Mouse (Mus musculus): ENCODE measurements around the gene Ap2a2. TPM values are rescaled to one million over a fixed set of nuclear protein-coding genes. Genes with fewer than 3 reads are reported as not detected.
"Not testable (repeated sequence)": the region's sequence is repeated elsewhere in the genome, so short reads cannot be mapped to it uniquely, and the experiment has no call there.

Ap2a2 gene
- polyA plus RNA-seq, 1 experiment from 2014 or later = 89.9 TPM

GRCm38 (mm10) chr7:141570625-141571295 lies 8.8 kb downstream of the Ap2a2 start:
- no peak overlapping the region for H3K27ac ChIP-seq
- WGBS (ENCODE audit: missing documents) = 95% methylated on average over 4 of the region's 4 CpGs
- H3K79me2 ChIP-seq (ENCODE audit: inconsistent target) = peaks cover 100% of the 10 kb centered on the region
- no peak overlapping the region for H3K4me3 ChIP-seq (ENCODE audit: inconsistent target)
- peaks cover 3% of the 10 kb centered on the region; the same call in 1 of the 2 replicates for H3K36me3 ChIP-seq (ENCODE audit: inconsistent target)

- no peak overlapping the region for H3K27ac ChIP-seq
- H3K4me3 ChIP-seq (ENCODE audit: inconsistent target) = no peak overlapping the region
- no peaks in the 10 kb centered on the region for H3K36me3 ChIP-seq (ENCODE audit: inconsistent target)
- 9% methylated on average over 3 of the region's 3 CpGs for WGBS (ENCODE audit: missing documents)
- H3K79me2 ChIP-seq (ENCODE audit: inconsistent target) = peaks cover 100% of the 10 kb centered on the region
These were observed 12.1 kb downstream of the Ap2a2 start for GRCm38 (mm10) chr7:141574041-141574440.

GRCm38 (mm10) chr7:141575481-141575880 lies 13.5 kb downstream of the Ap2a2 start:
- no peak overlapping the region for H3K27ac ChIP-seq
- WGBS (ENCODE audit: missing documents) = no CpG with 5 or more reads among the region's 3 CpGs
- H3K36me3 ChIP-seq (ENCODE audit: inconsistent target) = no peaks in the 10 kb centered on the region
- peaks cover 100% of the 10 kb centered on the region for H3K79me2 ChIP-seq (ENCODE audit: inconsistent target)
- H3K4me3 ChIP-seq (ENCODE audit: inconsistent target) = no peak overlapping the region

GRCm38 (mm10) chr7:141577801-141578200 lies 15.8 kb downstream of the Ap2a2 start:
- peaks cover 100% of the 10 kb centered on the region for H3K79me2 ChIP-seq (ENCODE audit: inconsistent target)
- H3K27ac ChIP-seq = peak overlapping the region; percentile 37
- no peaks in the 10 kb centered on the region for H3K36me3 ChIP-seq (ENCODE audit: inconsistent target)
- H3K4me3 ChIP-seq (ENCODE audit: inconsistent target) = no peak overlapping the region
- WGBS (ENCODE audit: missing documents) = 61% methylated on average over 3 of the region's 3 CpGs

GRCm38 (mm10) chr7:141578511-141578910 lies 16.5 kb downstream of the Ap2a2 start:
- 100% methylated on average over 1 of the region's 1 CpGs for WGBS (ENCODE audit: missing documents)
- Histone ChIP-seq H3K79me2 (ENCODE audit: inconsistent target) (peaks cover 100% of the 10 kb centered on the region), H3K4me3 (ENCODE audit: inconsistent target) (no peak overlapping the region), H3K36me3 (ENCODE audit: inconsistent target) (no peaks in the 10 kb centered on the region), H3K27ac (peak overlapping the region; percentile 37)

GRCm38 (mm10) chr7:141578943-141579342 lies 17.0 kb downstream of the Ap2a2 start:
- Histone ChIP-seq H3K79me2 (ENCODE audit: inconsistent target) (peaks cover 100% of the 10 kb centered on the region), H3K4me3 (ENCODE audit: inconsistent target) (no peak overlapping the region), H3K36me3 (ENCODE audit: inconsistent target) (no peaks in the 10 kb centered on the region), H3K27ac (peak overlapping the region; percentile 37)
- WGBS (ENCODE audit: missing documents) = 49% methylated on average over 2 of the region's 2 CpGs

- Histone ChIP-seq H3K36me3 (ENCODE audit: inconsistent target) (no peaks in the 10 kb centered on the region; the same call in 1 of the 2 replicates), H3K79me2 (ENCODE audit: inconsistent target) (peaks cover 100% of the 10 kb centered on the region), H3K4me3 (ENCODE audit: inconsistent target) (no peak overlapping the region), H3K27ac (no peak overlapping the region)
- 98% methylated on average over 7 of the region's 7 CpGs for WGBS (ENCODE audit: missing documents)
These were observed 19.4 kb downstream of the Ap2a2 start for GRCm38 (mm10) chr7:141581323-141581722.

- WGBS (ENCODE audit: missing documents) = 78% methylated on average over 1 of the region's 5 CpGs
- no peak overlapping the region for H3K27ac ChIP-seq
- H3K36me3 ChIP-seq (ENCODE audit: inconsistent target) = peaks cover 4% of the 10 kb centered on the region; the same call in 1 of the 2 replicates
- H3K4me3 ChIP-seq (ENCODE audit: inconsistent target) = no peak overlapping the region
- peaks cover 100% of the 10 kb centered on the region for H3K79me2 ChIP-seq (ENCODE audit: inconsistent target)
These were observed 22.3 kb downstream of the Ap2a2 start for GRCm38 (mm10) chr7:141584048-141584841.

GRCm38 (mm10) chr7:141585288-141585687 lies 23.3 kb downstream of the Ap2a2 start:
- peaks cover 12% of the 10 kb centered on the region; the same call in 1 of the 2 replicates for H3K36me3 ChIP-seq (ENCODE audit: inconsistent target)
- H3K27ac ChIP-seq = no peak overlapping the region
- H3K79me2 ChIP-seq (ENCODE audit: inconsistent target) = peaks cover 100% of the 10 kb centered on the region
- H3K4me3 ChIP-seq (ENCODE audit: inconsistent target) = no peak overlapping the region
- WGBS (ENCODE audit: missing documents) = 90% methylated on average over 3 of the region's 4 CpGs

- H3K4me3 ChIP-seq (ENCODE audit: inconsistent target) = no peak overlapping the region
- peaks cover 100% of the 10 kb centered on the region for H3K79me2 ChIP-seq (ENCODE audit: inconsistent target)
- H3K27ac ChIP-seq = no peak overlapping the region
- H3K36me3 ChIP-seq (ENCODE audit: inconsistent target) = peaks cover 17% of the 10 kb centered on the region; the same call in 1 of the 2 replicates
- 86% methylated on average over 1 of the region's 1 CpGs for WGBS (ENCODE audit: missing documents)
These were observed 23.9 kb downstream of the Ap2a2 start for GRCm38 (mm10) chr7:141585881-141586280.

- Histone ChIP-seq H3K27ac (peak overlapping the region; percentile 54), H3K79me2 (ENCODE audit: inconsistent target) (peaks cover 100% of the 10 kb centered on the region), H3K4me3 (ENCODE audit: inconsistent target) (no peak overlapping the region), H3K36me3 (ENCODE audit: inconsistent target) (peaks cover 22% of the 10 kb centered on the region; the same call in 1 of the 2 replicates)
- 83% methylated on average over 6 of the region's 6 CpGs for WGBS (ENCODE audit: missing documents)
These were observed 26.9 kb downstream of the Ap2a2 start for GRCm38 (mm10) chr7:141588890-141589289.

- Histone ChIP-seq H3K79me2 (ENCODE audit: inconsistent target) (peaks cover 100% of the 10 kb centered on the region), H3K36me3 (ENCODE audit: inconsistent target) (peaks cover 26% of the 10 kb centered on the region; the same call in 1 of the 2 replicates)
- H3K27ac ChIP-seq; H3K4me3 ChIP-seq (ENCODE audit: inconsistent target): not testable (repeated sequence)
- 95% methylated on average over 3 of the region's 7 CpGs for WGBS (ENCODE audit: missing documents)
These were observed 28.3 kb downstream of the Ap2a2 start for GRCm38 (mm10) chr7:141590249-141590648.

- Histone ChIP-seq H3K36me3 (ENCODE audit: inconsistent target) (peaks cover 28% of the 10 kb centered on the region; the same call in 1 of the 2 replicates), H3K27ac (no peak overlapping the region), H3K4me3 (ENCODE audit: inconsistent target) (no peak overlapping the region), H3K79me2 (ENCODE audit: inconsistent target) (peaks cover 100% of the 10 kb centered on the region)
- 96% methylated on average over 7 of the region's 8 CpGs for WGBS (ENCODE audit: missing documents)
These were observed 29.0 kb downstream of the Ap2a2 start for GRCm38 (mm10) chr7:141590959-141591358.

- H3K36me3 ChIP-seq (ENCODE audit: inconsistent target) = peaks cover 38% of the 10 kb centered on the region
- WGBS (ENCODE audit: missing documents) = 75% methylated on average over 1 of the region's 1 CpGs
- peaks cover 100% of the 10 kb centered on the region for H3K79me2 ChIP-seq (ENCODE audit: inconsistent target)
- H3K27ac ChIP-seq = no peak overlapping the region
- no peak overlapping the region for H3K4me3 ChIP-seq (ENCODE audit: inconsistent target)
These were observed 30.1 kb downstream of the Ap2a2 start for GRCm38 (mm10) chr7:141592096-141592495.

GRCm38 (mm10) chr7:141593056-141593455 lies 31.1 kb downstream of the Ap2a2 start:
- Histone ChIP-seq H3K79me2 (ENCODE audit: inconsistent target) (peaks cover 98% of the 10 kb centered on the region), H3K36me3 (ENCODE audit: inconsistent target) (peaks cover 48% of the 10 kb centered on the region), H3K4me3 (ENCODE audit: inconsistent target) (no peak overlapping the region), H3K27ac (no peak overlapping the region)
- 98% methylated on average over 6 of the region's 6 CpGs for WGBS (ENCODE audit: missing documents)
